Mouse (Mus musculus): ENCODE measurements around the gene Gm14137. TPM values are rescaled to one million over a fixed set of nuclear protein-coding genes. Genes with fewer than 3 reads are reported as not detected.

Gene Gm14137
- 0.73 and 0.95 TPM in 2 replicates for polyA plus RNA-seq (2016; fragmentation: Nextera tagmentation; extraction: Ambion mirVana)

GRCm38 (mm10) chr2:119173991-119174651 is at the start of gene Gm14137:
TSS of gene Gm14137 (plus strand) at chr2:119174509.
- 48% methylated on average over 8 of the region's 8 CpGs for WGBS
- Histone ChIP-seq H3K27ac (peak within 1 kb of the TSS; percentile 9), H3K36me3 (peaks cover 24% of the 10 kb centered on the region), H3K9me3 (replicated peaks) (no peaks in the 10 kb centered on the region), H3K4me1 (peaks cover 46% of the 10 kb centered on the region), H3K27me3 (ENCODE audit: low read depth, poor library complexity, severe bottlenecking) (peaks cover 10% of the 10 kb centered on the region; the same call in 1 of the 2 replicates), H3K4me3 (peak within 1 kb of the TSS; percentile 8; the same call in 1 of the 2 replicates)
- DNase-seq (ENCODE audit: low spot score): no peak

- Histone ChIP-seq H3K9me3 (replicated peaks) (no peaks in the 10 kb centered on the region), H3K4me1 (no peaks in the 10 kb centered on the region), H3K4me3 (no peak overlapping the region), H3K27me3 (ENCODE audit: low read depth, poor library complexity, severe bottlenecking) (no peaks in the 10 kb centered on the region), H3K36me3 (peaks cover 100% of the 10 kb centered on the region), H3K27ac (no peak overlapping the region)
- 89% methylated on average over 5 of the region's 5 CpGs for WGBS
- no peak for DNase-seq (ENCODE audit: low spot score)
Measured at GRCm38 (mm10) chr2:119136346-119136898, 37.9 kb upstream of the Gm14137 start.

- H3K27me3 ChIP-seq (ENCODE audit: low read depth, poor library complexity, severe bottlenecking): no peaks in the 10 kb centered on the region
- no peak for DNase-seq (ENCODE audit: low spot score)
- no peaks in the 10 kb centered on the region for H3K4me1 ChIP-seq
- 85% methylated on average over 2 of the region's 2 CpGs for WGBS
- H3K9me3 ChIP-seq (replicated peaks): no peaks in the 10 kb centered on the region
- H3K27ac ChIP-seq: no peak overlapping the region
- peaks cover 96% of the 10 kb centered on the region for H3K36me3 ChIP-seq
- no peak overlapping the region for H3K4me3 ChIP-seq
Measured at GRCm38 (mm10) chr2:119145199-119145598, 29.1 kb upstream of the Gm14137 start.

GRCm38 (mm10) chr2:119146435-119146834 is 27.9 kb upstream of the Gm14137 start:
- Histone ChIP-seq H3K9me3 (replicated peaks) (no peaks in the 10 kb centered on the region), H3K27ac (no peak overlapping the region), H3K27me3 (ENCODE audit: low read depth, poor library complexity, severe bottlenecking) (no peaks in the 10 kb centered on the region), H3K4me1 (no peaks in the 10 kb centered on the region), H3K36me3 (peaks cover 96% of the 10 kb centered on the region), H3K4me3 (no peak overlapping the region)
- WGBS: 92% methylated on average over 6 of the region's 6 CpGs
- DNase-seq (ENCODE audit: low spot score): no peak

GRCm38 (mm10) chr2:119147160-119147678 is 27.1 kb upstream of the Gm14137 start:
- H3K4me1 ChIP-seq: no peaks in the 10 kb centered on the region
- no peak overlapping the region for H3K4me3 ChIP-seq
- WGBS: 88% methylated on average over 22 of the region's 22 CpGs
- DNase-seq (ENCODE audit: low spot score): no peak
- H3K27me3 ChIP-seq (ENCODE audit: low read depth, poor library complexity, severe bottlenecking): no peaks in the 10 kb centered on the region
- H3K9me3 ChIP-seq (replicated peaks): no peaks in the 10 kb centered on the region
- H3K27ac ChIP-seq: no peak overlapping the region
- H3K36me3 ChIP-seq: peaks cover 96% of the 10 kb centered on the region

GRCm38 (mm10) chr2:119147775-119148174 is 26.5 kb upstream of the Gm14137 start:
- Histone ChIP-seq H3K36me3 (peaks cover 96% of the 10 kb centered on the region), H3K9me3 (replicated peaks) (no peaks in the 10 kb centered on the region), H3K27me3 (ENCODE audit: low read depth, poor library complexity, severe bottlenecking) (no peaks in the 10 kb centered on the region), H3K27ac (no peak overlapping the region), H3K4me1 (no peaks in the 10 kb centered on the region), H3K4me3 (no peak overlapping the region)
- DNase-seq (ENCODE audit: low spot score): no peak
- WGBS: 93% methylated on average over 8 of the region's 8 CpGs

GRCm38 (mm10) chr2:119152255-119152654 is 22.1 kb upstream of the Gm14137 start:
- Histone ChIP-seq H3K4me3 (no peak overlapping the region), H3K36me3 (peaks cover 78% of the 10 kb centered on the region), H3K4me1 (peaks cover 20% of the 10 kb centered on the region), H3K9me3 (replicated peaks) (no peaks in the 10 kb centered on the region), H3K27ac (no peak overlapping the region), H3K27me3 (ENCODE audit: low read depth, poor library complexity, severe bottlenecking) (no peaks in the 10 kb centered on the region)
- 83% methylated on average over 6 of the region's 6 CpGs for WGBS
- no peak for DNase-seq (ENCODE audit: low spot score)

- DNase-seq (ENCODE audit: low spot score): no peak
- Histone ChIP-seq H3K4me1 (peaks cover 24% of the 10 kb centered on the region), H3K27me3 (ENCODE audit: low read depth, poor library complexity, severe bottlenecking) (no peaks in the 10 kb centered on the region), H3K36me3 (peaks cover 54% of the 10 kb centered on the region), H3K27ac (no peak overlapping the region), H3K4me3 (no peak overlapping the region), H3K9me3 (replicated peaks) (no peaks in the 10 kb centered on the region)
- 84% methylated on average over 2 of the region's 2 CpGs for WGBS
Measured at GRCm38 (mm10) chr2:119154683-119155082, 19.6 kb upstream of the Gm14137 start.

GRCm38 (mm10) chr2:119155388-119155787 is 18.9 kb upstream of the Gm14137 start:
- 86% methylated on average over 9 of the region's 9 CpGs for WGBS
- H3K4me1 ChIP-seq: peaks cover 24% of the 10 kb centered on the region
- peaks cover 47% of the 10 kb centered on the region for H3K36me3 ChIP-seq
- DNase-seq (ENCODE audit: low spot score): no peak
- H3K27me3 ChIP-seq (ENCODE audit: low read depth, poor library complexity, severe bottlenecking): no peaks in the 10 kb centered on the region
- H3K9me3 ChIP-seq (replicated peaks): no peaks in the 10 kb centered on the region
- peak overlapping the region; percentile 100 for H3K4me3 ChIP-seq
- H3K27ac ChIP-seq: no peak overlapping the region

- Histone ChIP-seq H3K36me3 (peaks cover 39% of the 10 kb centered on the region), H3K27me3 (ENCODE audit: low read depth, poor library complexity, severe bottlenecking) (no peaks in the 10 kb centered on the region), H3K9me3 (replicated peaks) (no peaks in the 10 kb centered on the region), H3K4me1 (peaks cover 24% of the 10 kb centered on the region), H3K27ac (peak overlapping the region; percentile 88), H3K4me3 (peak overlapping the region; percentile 100)
- 7% methylated on average over 34 of the region's 34 CpGs for WGBS
- DNase-seq (ENCODE audit: low spot score): no peak
Measured at GRCm38 (mm10) chr2:119156081-119156680, 18.1 kb upstream of the Gm14137 start.

- H3K27me3 ChIP-seq (ENCODE audit: low read depth, poor library complexity, severe bottlenecking): no peaks in the 10 kb centered on the region
- 1% methylated on average over 57 of the region's 57 CpGs for WGBS
- peaks cover 24% of the 10 kb centered on the region for H3K4me1 ChIP-seq
- H3K36me3 ChIP-seq: peaks cover 31% of the 10 kb centered on the region
- peak within 1 kb of the TSS; percentile 88 for H3K27ac ChIP-seq
- no peaks in the 10 kb centered on the region for H3K9me3 ChIP-seq (replicated peaks)
- H3K4me3 ChIP-seq: peak within 1 kb of the TSS; percentile 100
- DNase-seq (ENCODE audit: low spot score): peak; percentile 97
Measured at GRCm38 (mm10) chr2:119156681-119157572, 17.4 kb upstream of the Gm14137 start, which contains the start of gene Rmdn3. TSS of gene Rmdn3 (minus strand) at chr2:119157034.

GRCm38 (mm10) chr2:119157836-119158235 is 16.5 kb upstream of the Gm14137 start:
- Histone ChIP-seq H3K9me3 (replicated peaks) (no peaks in the 10 kb centered on the region), H3K27ac (no peak overlapping the region), H3K4me1 (peaks cover 24% of the 10 kb centered on the region), H3K36me3 (peaks cover 22% of the 10 kb centered on the region), H3K27me3 (ENCODE audit: low read depth, poor library complexity, severe bottlenecking) (no peaks in the 10 kb centered on the region), H3K4me3 (no peak overlapping the region)
- no peak for DNase-seq (ENCODE audit: low spot score)
